Mouse (Mus musculus) erythroblast, embryonic 14.5 days (primary cell): ENCODE data around the gene Zan. TPM values are rescaled to one million over a fixed set of nuclear protein-coding genes. Genes with fewer than 3 reads are reported as not detected.
"Not testable (repeated sequence)": the region's sequence is repeated elsewhere in the genome, so short reads cannot be mapped to it uniquely, and the experiment has no call there.

Source experiments
- H3K27me3 ChIP-seq: 2 replicates; pipeline ENCODE4 v1.6.1; 2012; ENCODE audit warnings: inconsistent platforms; ENCODE audit not compliant: control insufficient read depth
- H3K36me3 ChIP-seq: 2 replicates; pipeline ENCODE4 v1.6.1; 2012; ENCODE audit warnings: mild to moderate bottlenecking, inconsistent platforms; ENCODE audit not compliant: control insufficient read depth
- H3K4me1 ChIP-seq: 2 replicates; pipeline ENCODE4 v1.6.1; 2012; ENCODE audit warnings: inconsistent platforms; ENCODE audit not compliant: control insufficient read depth
- H3K4me3 ChIP-seq: replicated peaks from 2 replicates; pipeline ENCODE3; 2012; ENCODE audit warnings: moderate library complexity, mild to moderate bottlenecking, inconsistent platforms
- H3K9me3 ChIP-seq: 2 replicates; pipeline ENCODE4 v1.6.1; 2012; ENCODE audit warnings: low read length, inconsistent platforms, mixed read lengths; ENCODE audit not compliant: control insufficient read depth
- GATA1 ChIP-seq: IDR thresholded peaks from 2 replicates; pipeline ENCODE4 v1.6.1; 2012; ENCODE audit warnings: low read length, inconsistent platforms, mixed read lengths
- TAL1 ChIP-seq: IDR thresholded peaks from 3 replicates; pipeline ENCODE4 v1.6.1; 2012; ENCODE audit warnings: low read length, inconsistent platforms, mixed read lengths
- polyA plus RNA-seq: library from polyadenylated mRNA; stranded (reverse); fragments of >175 nt; gene quantifications from 2 replicates; pipeline ENCODE4 v1.2.3, GENCODE M21; 2012

The Zan gene
- polyA plus RNA-seq, 1 experiment, result not detected

GRCm38 (mm10) chr5:137440216-137440855 lies 36.5 kb downstream of the Zan start:
- Histone ChIP-seq H3K4me3 (no peak overlapping the region), H3K36me3 (no peaks in the 10 kb centered on the region), H3K27me3 (no peaks in the 10 kb centered on the region), H3K9me3 (no peaks in the 10 kb centered on the region), H3K4me1 (no peaks in the 10 kb centered on the region)
- no peak for TF ChIP-seq TAL1
- no peak for TF ChIP-seq GATA1

GRCm38 (mm10) chr5:137433889-137434288 lies 43.0 kb downstream of the Zan start:
- Histone ChIP-seq H3K9me3 (no peaks in the 10 kb centered on the region), H3K36me3 (no peaks in the 10 kb centered on the region), H3K27me3 (no peaks in the 10 kb centered on the region), H3K4me3 (no peak overlapping the region), H3K4me1 (no peaks in the 10 kb centered on the region)
- no peak for TF ChIP-seq GATA1
- no peak for TF ChIP-seq TAL1

- H3K4me1 ChIP-seq, H3K9me3 ChIP-seq, H3K27me3 ChIP-seq, H3K36me3 ChIP-seq, H3K4me3 ChIP-seq: not testable (repeated sequence)
Measured at GRCm38 (mm10) chr5:137430402-137430801, 46.5 kb downstream of the Zan start.

GRCm38 (mm10) chr5:137425648-137426047 lies 51.2 kb downstream of the Zan start:
- TF ChIP-seq GATA1, result no peak
- H3K36me3 ChIP-seq, result no peaks in the 10 kb centered on the region

GRCm38 (mm10) chr5:137419841-137420240 lies 57.0 kb downstream of the Zan start:
- no peak for TF ChIP-seq TAL1
- no peak for TF ChIP-seq GATA1
- no peaks in the 10 kb centered on the region for H3K4me1 ChIP-seq
- H3K27me3 ChIP-seq, result no peaks in the 10 kb centered on the region
- H3K9me3 ChIP-seq, result no peaks in the 10 kb centered on the region
- no peak overlapping the region for H3K4me3 ChIP-seq
- H3K36me3 ChIP-seq, result no peaks in the 10 kb centered on the region

More at GRCm38 (mm10) chr5:137425648-137426047, 51.2 kb downstream of the Zan start:
- H3K4me1 ChIP-seq, result no peaks in the 10 kb centered on the region
- no peaks in the 10 kb centered on the region for H3K9me3 ChIP-seq
- H3K4me3 ChIP-seq, result no peak overlapping the region
- no peaks in the 10 kb centered on the region for H3K27me3 ChIP-seq

- no peaks in the 10 kb centered on the region for H3K27me3 ChIP-seq
- no peak overlapping the region for H3K4me3 ChIP-seq
- H3K9me3 ChIP-seq, result no peaks in the 10 kb centered on the region
- TF ChIP-seq GATA1 (no peak), TAL1 (no peak)
- no peaks in the 10 kb centered on the region for H3K4me1 ChIP-seq
- no peaks in the 10 kb centered on the region for H3K36me3 ChIP-seq
Measured at GRCm38 (mm10) chr5:137419105-137419504, 57.8 kb downstream of the Zan start.

- no peak overlapping the region for H3K4me3 ChIP-seq
- no peaks in the 10 kb centered on the region for H3K27me3 ChIP-seq
- TF ChIP-seq GATA1 (no peak), TAL1 (no peak)
- no peaks in the 10 kb centered on the region for H3K9me3 ChIP-seq
- no peaks in the 10 kb centered on the region for H3K4me1 ChIP-seq
- no peaks in the 10 kb centered on the region for H3K36me3 ChIP-seq
Measured at GRCm38 (mm10) chr5:137414253-137414652, 62.6 kb downstream of the Zan start.

GRCm38 (mm10) chr5:137411235-137411634 lies 65.6 kb downstream of the Zan start:
- Histone ChIP-seq H3K9me3 (no peaks in the 10 kb centered on the region), H3K27me3 (no peaks in the 10 kb centered on the region), H3K4me1 (no peaks in the 10 kb centered on the region), H3K36me3 (no peaks in the 10 kb centered on the region), H3K4me3 (no peak overlapping the region)
- TF ChIP-seq TAL1 (no peak), GATA1 (no peak)

- TF ChIP-seq GATA1 (no peak), TAL1 (no peak)
- Histone ChIP-seq H3K36me3 (no peaks in the 10 kb centered on the region), H3K4me3 (no peak overlapping the region), H3K4me1 (no peaks in the 10 kb centered on the region), H3K9me3 (no peaks in the 10 kb centered on the region), H3K27me3 (no peaks in the 10 kb centered on the region)
Measured at GRCm38 (mm10) chr5:137410549-137410948, 66.3 kb downstream of the Zan start.

- H3K4me3 ChIP-seq, result no peak overlapping the region
- H3K36me3 ChIP-seq, result no peaks in the 10 kb centered on the region
- no peak for TF ChIP-seq GATA1
- no peak for TF ChIP-seq TAL1
- H3K27me3 ChIP-seq, result no peaks in the 10 kb centered on the region
- no peaks in the 10 kb centered on the region for H3K4me1 ChIP-seq
- no peaks in the 10 kb centered on the region for H3K9me3 ChIP-seq
Measured at GRCm38 (mm10) chr5:137410066-137410465, 66.8 kb downstream of the Zan start.
